Mouse (Mus musculus) 3T3-L1 (cell line): ENCODE results near the gene Agrp.

Source experiments
- DNase-seq: peaks from one replicate; pipeline ENCODE4 v3.0.0-alpha.2; 2015; ENCODE audit warnings: low read depth, low spot score

The Agrp gene

GRCm38 (mm10) chr8:105521061-105521460 lies 116.1 kb downstream of the Agrp start:
- no peak for DNase-seq

DNA sequence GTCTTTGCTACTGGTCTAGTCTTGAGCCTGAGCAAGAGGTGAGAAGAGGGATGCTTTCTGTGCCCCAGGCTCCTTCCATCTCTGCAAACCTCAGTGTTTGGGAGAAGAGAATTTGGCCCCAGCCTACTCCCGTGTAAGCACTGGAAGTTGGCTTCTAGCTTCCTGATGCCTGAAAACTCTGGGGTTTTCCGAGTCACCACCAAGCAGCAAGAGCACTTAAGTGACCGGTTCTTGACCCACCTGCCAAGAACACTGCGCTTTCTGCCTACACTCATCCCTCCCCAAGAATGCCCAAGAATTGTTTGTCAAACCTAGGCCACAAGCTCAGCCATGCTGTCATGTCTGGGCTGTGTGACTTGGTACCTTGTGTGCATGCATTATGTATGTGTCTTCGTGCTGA lies 116.7 kb downstream of the Agrp start:
- DNase-seq, result no peak

DNA sequence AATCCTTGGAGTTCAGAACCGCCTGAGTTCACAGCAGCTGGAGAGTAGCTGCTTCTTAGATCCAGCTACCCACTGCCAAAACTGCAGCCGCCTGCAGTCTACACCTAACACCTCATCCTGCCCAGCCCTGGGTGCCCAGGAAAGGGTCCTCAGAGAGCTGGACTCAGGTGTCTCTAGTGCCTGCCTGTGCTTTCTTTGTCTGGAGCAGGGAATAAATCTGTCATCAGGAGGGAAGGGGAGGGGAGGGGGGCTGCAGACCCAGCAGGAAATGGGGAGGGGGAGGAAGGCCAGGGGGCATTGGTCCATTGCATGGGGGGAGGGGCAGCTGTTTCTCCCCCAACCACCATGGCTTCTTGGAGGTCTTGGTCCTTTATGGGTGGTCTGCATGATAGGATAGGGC lies 117.6 kb downstream of the Agrp start:
- DNase-seq, result no peak

DNA sequence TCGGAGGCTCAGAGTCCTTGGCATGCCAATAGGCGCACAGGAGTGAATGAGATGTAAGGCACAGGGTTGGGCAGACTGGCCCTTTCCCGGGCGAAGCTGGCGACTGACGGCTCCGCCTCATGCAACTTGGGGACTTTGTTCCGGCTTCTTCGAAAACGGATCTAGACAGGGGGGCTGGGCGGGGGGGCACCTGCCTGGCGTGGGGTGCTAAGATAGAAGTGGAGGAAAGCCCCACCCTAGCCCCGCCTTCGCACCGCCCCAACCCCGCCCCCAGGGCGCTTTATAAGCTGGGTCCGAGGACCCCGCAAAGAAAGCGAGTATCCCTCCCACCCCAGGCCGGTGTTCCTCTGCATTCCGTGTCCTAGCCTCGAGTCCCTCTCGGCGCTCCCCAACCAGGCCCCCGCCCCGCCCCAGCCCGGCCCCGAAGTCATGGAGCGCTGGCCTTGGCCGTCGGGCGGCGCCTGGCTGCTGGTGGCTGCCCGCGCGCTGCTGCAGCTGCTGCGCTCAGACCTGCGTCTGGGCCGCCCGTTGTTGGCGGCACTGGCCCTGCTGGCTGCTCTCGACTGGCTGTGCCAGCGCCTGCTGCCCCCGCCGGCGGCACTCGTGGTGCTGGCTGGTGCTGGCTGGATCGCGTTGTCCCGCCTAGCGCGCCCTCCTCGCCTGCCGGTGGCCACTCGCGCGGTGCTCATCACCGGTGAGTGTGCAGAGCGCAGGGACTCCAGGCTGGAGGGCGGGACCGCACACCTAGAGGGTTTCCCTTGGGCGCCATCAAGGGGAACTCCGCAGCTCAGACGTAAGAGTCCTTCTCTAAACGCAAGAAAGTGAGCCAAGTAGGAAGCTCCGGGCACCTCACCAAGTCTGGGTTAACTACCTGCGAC lies 118.5 kb downstream of the Agrp start, which contains the start of gene Hsd11b2:
Hsd11b2 (plus strand) TSS at position 320 of the 878 bp plus-strand sequence.
- no peak for DNase-seq

GRCm38 (mm10) chr8:105517346-105517745 lies 119.8 kb downstream of the Agrp start:
- no peak for DNase-seq
